Mouse (Mus musculus): ENCODE measurements at regions not wholly inside any gene's neighbourhood (a gene's known extent, or its start where the extent isn't known, plus 50 kb on each side); places are given as distances from the start of the nearest gene placed in this dataset.

DNA sequence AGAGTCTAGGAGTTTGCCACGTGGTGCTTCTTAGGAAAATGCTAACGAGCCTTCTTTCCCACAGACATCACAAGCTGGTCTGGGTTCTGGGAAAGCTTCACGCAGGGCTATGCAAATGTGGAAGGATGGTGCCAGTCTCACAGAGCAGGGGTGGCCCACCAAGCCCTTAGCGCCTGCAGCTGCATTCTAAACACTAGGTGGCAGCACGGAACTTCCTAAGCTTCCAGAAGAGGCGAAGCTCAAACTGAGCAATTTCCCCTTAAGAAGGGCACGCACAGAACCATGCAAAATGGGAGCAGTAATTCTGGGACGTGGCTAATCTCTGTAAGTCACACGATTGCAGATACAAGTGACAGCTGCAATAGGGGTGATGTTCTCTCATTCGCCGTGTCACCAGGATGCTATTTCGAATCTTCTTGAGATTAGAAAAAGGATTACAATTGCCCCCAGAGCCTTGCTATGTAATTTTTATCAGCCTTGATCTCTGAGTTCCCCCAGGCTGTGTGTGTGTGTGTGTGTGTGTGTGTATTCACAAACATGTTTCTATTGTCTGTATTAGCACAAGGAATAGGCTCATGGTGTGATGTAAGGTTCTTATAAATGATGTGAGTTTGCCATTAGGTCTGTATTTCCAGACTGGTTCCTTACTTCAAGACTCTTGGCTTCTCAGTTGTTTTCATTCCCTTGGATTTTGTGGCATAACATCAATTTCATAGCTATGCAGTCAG lies 206.1 kb upstream of the Camk1g start:
- no peak overlapping the region for H3K4me3 ChIP-seq (replicated peaks; ENCODE audit: low read length)
- TF ChIP-seq POU5F1 (IDR thresholded peaks at IDR 0.05; ENCODE audit: borderline replicate concordance, low read length) (no peak), CTCF (conservative IDR thresholded peaks at IDR 0.05; ENCODE audit: low read length) (peak; percentile 78)
- H3K27me3 ChIP-seq (ENCODE audit: insufficient read depth, low read length), result peaks cover 15% of the 10 kb centered on the region
- H3K36me3 ChIP-seq (ENCODE audit: insufficient read depth, low read length), result no peaks in the 10 kb centered on the region
- H3K9me3 ChIP-seq (ENCODE audit: low read length), result no peaks in the 10 kb centered on the region; the same call in 1 of the 2 replicates
- peaks cover 31% of the 10 kb centered on the region for H3K4me1 ChIP-seq (replicated peaks; ENCODE audit: low read depth, low read length)

DNA sequence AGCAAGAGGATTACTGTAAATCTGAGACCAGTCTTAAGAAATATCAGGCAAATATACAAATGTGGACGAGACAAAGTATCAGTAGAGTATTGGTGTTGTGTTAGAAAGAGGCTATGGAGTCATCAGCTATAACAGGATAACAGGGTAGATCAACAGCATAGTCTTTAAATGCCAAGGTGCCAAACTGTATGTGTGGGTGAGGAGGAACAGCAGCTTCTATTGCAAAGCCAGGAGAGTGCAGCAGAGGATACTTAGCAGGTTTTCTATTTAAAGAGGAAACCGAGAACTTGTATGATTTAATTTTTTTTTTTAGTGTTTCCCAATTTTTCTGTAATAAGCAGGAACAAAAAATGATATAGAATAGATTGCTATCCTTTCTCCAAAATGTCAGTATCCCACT lies 202.7 kb upstream of the Camk1g start:
- Histone ChIP-seq H3K27me3 (ENCODE audit: insufficient read depth, low read length) (peaks cover 21% of the 10 kb centered on the region), H3K4me1 (replicated peaks; ENCODE audit: low read depth, low read length) (peaks cover 10% of the 10 kb centered on the region), H3K9me3 (ENCODE audit: low read length) (no peaks in the 10 kb centered on the region; the same call in 1 of the 2 replicates), H3K36me3 (ENCODE audit: insufficient read depth, low read length) (no peaks in the 10 kb centered on the region), H3K4me3 (replicated peaks; ENCODE audit: low read length) (no peak overlapping the region)
- TF ChIP-seq CTCF (conservative IDR thresholded peaks at IDR 0.05; ENCODE audit: low read length), result no peak
- TF ChIP-seq NANOG (IDR thresholded peaks at IDR 0.05; ENCODE audit: borderline replicate concordance, low read length), result no peak
- no peak for TF ChIP-seq POU5F1 (IDR thresholded peaks at IDR 0.05; ENCODE audit: borderline replicate concordance, low read length)

DNA sequence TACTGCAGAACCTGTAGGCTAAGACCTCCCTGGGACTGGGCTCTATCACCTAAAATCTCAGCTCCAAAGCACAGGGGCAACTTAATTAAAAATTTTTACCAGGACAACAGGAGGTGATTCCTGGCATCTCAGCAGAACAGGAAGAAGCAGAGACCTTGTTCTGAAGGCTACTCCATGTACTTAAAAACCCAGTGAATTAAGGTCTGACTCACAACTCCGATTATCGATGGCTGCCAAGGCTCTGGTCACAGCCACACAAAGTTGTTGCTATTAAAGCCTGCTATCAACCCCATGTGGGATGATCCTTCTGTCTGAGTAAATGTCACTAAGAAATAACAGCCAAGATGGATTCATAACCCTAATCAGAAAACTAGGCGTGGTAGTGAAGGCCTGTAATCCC lies 202.3 kb upstream of the Camk1g start:
- no peaks in the 10 kb centered on the region for H3K9me3 ChIP-seq (ENCODE audit: low read length)
- TF ChIP-seq CTCF (conservative IDR thresholded peaks at IDR 0.05; ENCODE audit: low read length) (no peak), POU5F1 (IDR thresholded peaks at IDR 0.05; ENCODE audit: borderline replicate concordance, low read length) (no peak), NANOG (IDR thresholded peaks at IDR 0.05; ENCODE audit: borderline replicate concordance, low read length) (no peak)
- no peak overlapping the region for H3K4me3 ChIP-seq (replicated peaks; ENCODE audit: low read length)
- H3K27me3 ChIP-seq (ENCODE audit: insufficient read depth, low read length), result peaks cover 21% of the 10 kb centered on the region
- peaks cover 10% of the 10 kb centered on the region for H3K4me1 ChIP-seq (replicated peaks; ENCODE audit: low read depth, low read length)
- H3K36me3 ChIP-seq (ENCODE audit: insufficient read depth, low read length), result no peaks in the 10 kb centered on the region

DNA sequence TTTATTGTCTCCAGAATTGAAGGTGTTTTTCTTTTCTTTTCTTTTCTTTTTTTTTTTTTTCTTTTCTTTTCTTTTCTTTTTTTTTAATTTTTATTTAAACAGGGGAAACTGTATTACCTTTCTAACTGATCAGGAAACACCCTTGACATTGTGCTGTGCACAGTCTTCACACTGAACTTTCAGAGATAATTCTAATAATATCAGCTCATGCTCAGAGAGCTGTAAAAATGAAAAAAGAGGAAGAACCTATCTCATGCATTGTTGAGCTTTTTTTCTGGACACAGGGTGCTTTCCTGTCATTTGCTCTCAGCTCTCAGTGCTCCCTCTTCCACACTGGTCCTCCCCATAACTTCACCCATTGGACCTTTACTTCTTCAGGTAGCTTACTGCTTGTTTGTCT lies 201.0 kb upstream of the Camk1g start:
- TF ChIP-seq CTCF (conservative IDR thresholded peaks at IDR 0.05; ENCODE audit: low read length) (no peak), POU5F1 (IDR thresholded peaks at IDR 0.05; ENCODE audit: borderline replicate concordance, low read length) (no peak), NANOG (IDR thresholded peaks at IDR 0.05; ENCODE audit: borderline replicate concordance, low read length) (no peak)
- peaks cover 21% of the 10 kb centered on the region for H3K27me3 ChIP-seq (ENCODE audit: insufficient read depth, low read length)
- no peak overlapping the region for H3K4me3 ChIP-seq (replicated peaks; ENCODE audit: low read length)
- H3K9me3 ChIP-seq (ENCODE audit: low read length), result no peaks in the 10 kb centered on the region
- H3K4me1 ChIP-seq (replicated peaks; ENCODE audit: low read depth, low read length), result peaks cover 8% of the 10 kb centered on the region
- H3K36me3 ChIP-seq (ENCODE audit: insufficient read depth, low read length), result no peaks in the 10 kb centered on the region

DNA sequence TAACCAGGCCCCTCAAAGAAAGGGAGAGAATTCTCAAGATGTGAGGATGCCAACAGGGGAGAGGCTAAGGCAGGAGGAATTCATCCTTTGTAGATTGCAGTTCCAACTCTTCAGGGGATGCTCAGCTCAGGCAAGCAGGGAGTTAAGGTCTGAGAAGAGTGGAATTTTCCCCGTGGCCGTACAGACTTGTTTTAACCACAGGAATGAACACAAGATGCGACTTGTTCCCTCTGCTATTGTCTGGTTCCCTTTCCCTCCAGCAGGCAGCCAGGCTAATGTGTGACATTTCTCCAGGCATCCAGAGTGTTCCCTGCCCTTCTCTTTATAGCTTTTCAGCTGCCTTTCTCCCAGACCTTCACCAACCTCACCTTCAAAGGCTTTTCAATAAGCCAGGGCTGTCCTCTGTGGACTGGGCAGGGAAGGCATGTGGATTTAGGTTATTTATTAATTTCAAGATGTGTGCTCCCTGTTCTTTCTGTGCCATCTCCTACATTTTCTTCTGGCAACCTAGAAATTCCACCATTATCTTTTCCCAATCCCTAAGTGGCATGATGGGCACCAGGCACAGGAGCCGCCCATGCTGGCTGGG lies 198.6 kb upstream of the Camk1g start:
- H3K4me3 ChIP-seq (replicated peaks; ENCODE audit: low read length), result no peak overlapping the region
- no peaks in the 10 kb centered on the region for H3K36me3 ChIP-seq (ENCODE audit: insufficient read depth, low read length)
- peaks cover 12% of the 10 kb centered on the region; the same call in 1 of the 2 replicates for H3K27me3 ChIP-seq (ENCODE audit: insufficient read depth, low read length)
- H3K9me3 ChIP-seq (ENCODE audit: low read length), result no peaks in the 10 kb centered on the region
- TF ChIP-seq NANOG (IDR thresholded peaks at IDR 0.05; ENCODE audit: borderline replicate concordance, low read length) (no peak), POU5F1 (IDR thresholded peaks at IDR 0.05; ENCODE audit: borderline replicate concordance, low read length) (no peak), CTCF (conservative IDR thresholded peaks at IDR 0.05; ENCODE audit: low read length) (no peak)
- peaks cover 4% of the 10 kb centered on the region for H3K4me1 ChIP-seq (replicated peaks; ENCODE audit: low read depth, low read length)

DNA sequence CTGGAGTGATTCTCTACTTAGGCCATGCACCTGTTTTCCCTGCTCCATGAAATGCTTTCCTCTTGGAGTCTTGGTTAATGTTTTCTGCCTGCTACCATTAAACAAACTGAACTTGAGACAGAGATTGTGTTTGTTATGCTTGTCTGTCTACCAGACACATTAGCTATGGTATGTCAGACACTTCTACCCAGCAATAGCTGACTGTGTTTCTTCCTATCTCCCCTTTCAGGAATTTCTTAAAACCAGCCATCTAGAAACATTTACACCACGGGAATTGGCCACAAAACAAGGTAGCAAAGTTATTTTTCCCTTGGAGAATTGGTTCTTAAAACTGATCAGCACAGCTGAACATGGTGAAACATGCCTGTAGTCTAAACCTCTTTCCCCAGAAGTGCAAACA lies 197.1 kb upstream of the Camk1g start:
- H3K4me3 ChIP-seq (replicated peaks; ENCODE audit: low read length), result no peak overlapping the region
- H3K27me3 ChIP-seq (ENCODE audit: insufficient read depth, low read length), result peaks cover 12% of the 10 kb centered on the region; the same call in 1 of the 2 replicates
- TF ChIP-seq CTCF (conservative IDR thresholded peaks at IDR 0.05; ENCODE audit: low read length) (no peak), POU5F1 (IDR thresholded peaks at IDR 0.05; ENCODE audit: borderline replicate concordance, low read length) (no peak), NANOG (IDR thresholded peaks at IDR 0.05; ENCODE audit: borderline replicate concordance, low read length) (no peak)
- H3K36me3 ChIP-seq (ENCODE audit: insufficient read depth, low read length), result no peaks in the 10 kb centered on the region
- H3K4me1 ChIP-seq (replicated peaks; ENCODE audit: low read depth, low read length), result peaks cover 4% of the 10 kb centered on the region
- no peaks in the 10 kb centered on the region for H3K9me3 ChIP-seq (ENCODE audit: low read length)

DNA sequence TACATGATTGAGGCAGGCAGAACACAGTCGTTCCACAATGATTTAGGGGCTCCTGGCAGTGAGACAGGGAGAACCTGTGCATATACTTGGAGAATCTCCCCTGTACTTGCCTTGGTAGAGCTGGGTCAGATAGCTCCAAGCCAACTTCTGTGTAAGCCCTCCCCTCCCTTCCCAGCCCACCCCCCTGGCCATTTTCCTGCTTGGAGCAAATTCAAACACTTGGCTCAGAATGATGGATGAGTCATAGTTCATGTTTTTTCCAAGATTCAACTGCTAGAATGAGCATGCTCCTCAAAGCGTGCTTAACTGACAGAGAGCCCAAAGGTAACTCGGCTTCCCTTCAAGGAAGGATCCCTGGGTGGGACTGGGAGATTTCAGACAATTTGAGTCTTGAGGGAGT lies 194.1 kb upstream of the Camk1g start:
- H3K27me3 ChIP-seq (ENCODE audit: insufficient read depth, low read length), result peaks cover 13% of the 10 kb centered on the region
- TF ChIP-seq NANOG (IDR thresholded peaks at IDR 0.05; ENCODE audit: borderline replicate concordance, low read length) (no peak), CTCF (conservative IDR thresholded peaks at IDR 0.05; ENCODE audit: low read length) (no peak), POU5F1 (IDR thresholded peaks at IDR 0.05; ENCODE audit: borderline replicate concordance, low read length) (no peak)
- H3K4me3 ChIP-seq (replicated peaks; ENCODE audit: low read length), result no peak overlapping the region

DNA sequence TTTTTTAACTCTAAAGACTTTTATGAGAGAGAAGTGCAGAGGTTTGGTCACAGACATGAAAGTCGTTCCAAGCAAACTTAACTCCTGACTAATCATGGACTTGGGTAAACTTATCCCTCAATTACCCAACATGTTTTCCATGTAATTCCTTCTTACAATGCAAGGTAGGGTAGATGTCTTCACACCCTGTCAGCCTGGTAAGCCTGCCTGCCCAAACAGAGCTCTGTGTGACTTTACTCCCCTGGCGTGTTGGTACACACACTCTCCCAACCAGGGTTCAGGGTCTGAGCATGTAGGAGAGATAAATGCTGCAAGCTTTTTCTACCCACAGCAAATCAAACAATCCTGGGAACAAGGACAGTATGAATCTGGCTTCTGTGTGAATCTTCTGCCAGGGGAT lies 192.1 kb upstream of the Camk1g start:
- Histone ChIP-seq H3K27me3 (ENCODE audit: insufficient read depth, low read length) (peaks cover 7% of the 10 kb centered on the region; the same call in 1 of the 2 replicates), H3K9me3 (ENCODE audit: low read length) (no peaks in the 10 kb centered on the region), H3K4me1 (replicated peaks; ENCODE audit: low read depth, low read length) (no peaks in the 10 kb centered on the region), H3K4me3 (replicated peaks; ENCODE audit: low read length) (no peak overlapping the region), H3K36me3 (ENCODE audit: insufficient read depth, low read length) (no peaks in the 10 kb centered on the region)
- TF ChIP-seq CTCF (conservative IDR thresholded peaks at IDR 0.05; ENCODE audit: low read length), result no peak
- no peak for TF ChIP-seq POU5F1 (IDR thresholded peaks at IDR 0.05; ENCODE audit: borderline replicate concordance, low read length)
- TF ChIP-seq NANOG (IDR thresholded peaks at IDR 0.05; ENCODE audit: borderline replicate concordance, low read length), result no peak

More for the DNA sequence above, 194.1 kb upstream of the Camk1g start:
- H3K9me3 ChIP-seq (ENCODE audit: low read length), result no peaks in the 10 kb centered on the region
- peaks cover 4% of the 10 kb centered on the region; the same call in 1 of the 2 replicates for H3K4me1 ChIP-seq (replicated peaks; ENCODE audit: low read depth, low read length)
- H3K36me3 ChIP-seq (ENCODE audit: insufficient read depth, low read length), result no peaks in the 10 kb centered on the region

Data from E14TG2a.4 (cell line).